Mouse (Mus musculus): ENCODE data around the gene Cks1b.

GRCm38 (mm10) chr3:89392871-89393311 lies 25.3 kb downstream of the Cks1b start:
- TF ChIP-seq POLR2A (IDR thresholded peaks at IDR 0.05; ENCODE audit: low read depth, low read length) (no peak), CTCF (conservative IDR thresholded peaks at IDR 0.05; ENCODE audit: insufficient read depth, insufficient read length, low read depth, low read length) (no peak)

Data from kidney, adult 2 months (tissue).